Mouse (Mus musculus): ENCODE data around the gene Dazap1. TPM values are rescaled to one million over a fixed set of nuclear protein-coding genes. Genes with fewer than 3 reads are reported as not detected.

The Dazap1 gene
- total RNA-seq, 1 experiment: 154 TPM

GRCm38 (mm10) chr10:80304862-80305261, 43.6 kb downstream of the Dazap1 start:
- H3K4me3 ChIP-seq (ENCODE audit: insufficient read depth in 1 of 2, low read depth in 1 of 2, low read length in 2 of 2, poor library complexity in 1 of 2, severe bottlenecking in 1 of 2): peak overlapping the region; percentile 70 to 88

GRCm38 (mm10) chr10:80311560-80311959, 50.3 kb downstream of the Dazap1 start:
- peak overlapping the region; percentile 34 for H3K4me3 ChIP-seq (ENCODE audit: insufficient read depth in 1 of 2, low read depth in 1 of 2, low read length in 2 of 2, poor library complexity in 1 of 2, severe bottlenecking in 1 of 2)
- H3K36me3 ChIP-seq (ENCODE audit: control insufficient read depth, insufficient read depth, low read length, poor library complexity, severe bottlenecking): no peaks in the 10 kb centered on the region
- H3K9me3 ChIP-seq (ENCODE audit: control insufficient read depth, insufficient read depth, low read depth, low read length): no peaks in the 10 kb centered on the region
- no peak for TF ChIP-seq HCFC1 (IDR thresholded peaks at IDR 0.05; ENCODE audit: borderline replicate concordance, insufficient read depth, low read length)
- no peak for TF ChIP-seq MAFK (IDR thresholded peaks at IDR 0.05; ENCODE audit: insufficient read depth, low read depth, low read length)
- TF ChIP-seq ZC3H11A (IDR thresholded peaks at IDR 0.05; ENCODE audit: borderline replicate concordance, low read depth, low read length): no peak
- no peak for TF ChIP-seq CHD2 (IDR thresholded peaks at IDR 0.05; ENCODE audit: low read depth, low read length)
- TF ChIP-seq ZNF384 (IDR thresholded peaks at IDR 0.05; ENCODE audit: low read depth, low read length): no peak
- no peak for DNase-seq (ENCODE audit: low read depth, low spot score)
- 0 out of 2 replicates have a peak overlapping the region, but pooled peaks have one; percentile 5 for H3K9ac ChIP-seq (ENCODE audit: insufficient read depth, low read depth, low read length, poor library complexity, severe bottlenecking)
- peaks cover 0 to 24% of the 10 kb centered on the region in 2 experiments; a peak in 2 of 4 replicates for H3K4me1 ChIP-seq (ENCODE audit: control insufficient read depth in 2 of 2, insufficient read depth in 2 of 2, low read length in 2 of 2, poor library complexity in 1 of 2)
- in situ Hi-C loops (cut with MboI; ENCODE audit: low sequenced_read_pairs in 2 of 2, unreplicated experiment in 2 of 2): no loop called here
- no peak overlapping the region for H3K27ac ChIP-seq (ENCODE audit: insufficient read depth, low read depth, low read length, poor library complexity, severe bottlenecking)

More at GRCm38 (mm10) chr10:80304862-80305261, 43.6 kb downstream of the Dazap1 start:
- DNase-seq (ENCODE audit: low read depth, low spot score): peak; percentile 87
- H3K27ac ChIP-seq (ENCODE audit: insufficient read depth, low read depth, low read length, poor library complexity, severe bottlenecking): no peak overlapping the region
- H3K36me3 ChIP-seq (ENCODE audit: control insufficient read depth, insufficient read depth, low read length, poor library complexity, severe bottlenecking): no peaks in the 10 kb centered on the region
- TF ChIP-seq HCFC1 (IDR thresholded peaks at IDR 0.05; ENCODE audit: borderline replicate concordance, insufficient read depth, low read length) (peak; percentile 37; the same call in 1 of the 2 replicates), ZNF384 (IDR thresholded peaks at IDR 0.05; ENCODE audit: low read depth, low read length) (no peak)
- H3K9me3 ChIP-seq (ENCODE audit: control insufficient read depth, insufficient read depth, low read depth, low read length): no peaks in the 10 kb centered on the region
- H3K9ac ChIP-seq (ENCODE audit: insufficient read depth, low read depth, low read length, poor library complexity, severe bottlenecking): peak overlapping the region; percentile 42
- in situ Hi-C loops (cut with MboI; ENCODE audit: low sequenced_read_pairs in 2 of 2, unreplicated experiment in 2 of 2): no loop called here
- H3K4me1 ChIP-seq (ENCODE audit: control insufficient read depth in 2 of 2, insufficient read depth in 2 of 2, low read length in 2 of 2, poor library complexity in 1 of 2): no peaks in the 10 kb centered on the region

DNA sequence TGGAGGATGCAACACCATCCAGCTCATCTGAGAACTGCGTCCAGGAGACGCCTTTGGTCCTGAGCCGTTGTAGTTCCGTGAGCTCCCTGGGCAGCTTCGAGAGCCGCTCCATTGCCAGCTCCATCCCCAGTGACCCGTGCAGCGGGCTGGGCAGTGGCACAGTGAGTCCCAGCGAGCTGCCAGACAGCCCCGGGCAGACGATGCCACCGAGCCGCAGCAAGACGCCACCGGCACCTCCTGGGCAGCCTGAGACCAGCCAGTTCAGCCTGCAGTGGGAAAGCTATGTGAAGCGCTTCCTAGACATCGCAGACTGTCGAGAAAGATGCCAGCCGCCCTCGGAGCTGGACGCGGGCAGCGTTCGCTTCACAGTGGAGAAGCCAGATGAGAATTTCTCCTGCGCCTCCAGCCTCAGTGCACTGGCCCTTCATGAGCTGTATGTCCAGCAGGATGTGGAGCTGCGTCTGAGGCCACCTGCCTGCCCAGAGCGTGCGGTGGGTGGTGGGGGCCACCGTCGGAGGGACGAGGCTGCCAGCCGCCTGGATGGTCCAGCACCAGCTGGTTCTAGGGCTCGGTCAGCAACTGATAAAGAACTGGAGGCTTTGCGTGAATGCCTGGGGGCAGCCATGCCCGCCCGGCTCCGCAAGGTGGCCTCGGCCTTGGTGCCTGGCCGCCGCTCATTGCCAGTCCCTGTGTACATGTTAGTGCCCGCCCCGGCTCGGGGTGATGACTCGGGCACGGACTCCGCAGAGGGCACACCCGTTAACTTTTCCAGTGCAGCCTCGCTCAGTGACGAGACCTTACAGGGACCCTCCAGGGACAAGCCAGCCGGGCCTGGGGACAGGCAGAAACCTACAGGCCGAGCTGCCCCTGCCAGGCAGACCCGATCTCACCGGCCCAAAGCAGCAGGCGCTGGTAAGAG, 51.6 kb downstream of the Dazap1 start:
- Histone ChIP-seq H3K9ac (ENCODE audit: insufficient read depth, low read depth, low read length, poor library complexity, severe bottlenecking) (peak overlapping the region; percentile 2; the same call in 1 of the 2 replicates), H3K4me1 (ENCODE audit: control insufficient read depth in 2 of 2, insufficient read depth in 2 of 2, low read length in 2 of 2, poor library complexity in 1 of 2) (peaks cover 0 to 24% of the 10 kb centered on the region in 2 experiments; a peak in 2 of 4 replicates), H3K4me3 (ENCODE audit: insufficient read depth in 1 of 2, low read depth in 1 of 2, low read length in 2 of 2, poor library complexity in 1 of 2, severe bottlenecking in 1 of 2) (peak overlapping the region; percentile 44 to 49; a peak in 2 of 4 replicates), H3K36me3 (ENCODE audit: control insufficient read depth, insufficient read depth, low read length, poor library complexity, severe bottlenecking) (0 out of 2 replicates have a peak, but pooled peaks cover 3% of the 10 kb centered on the region), H3K9me3 (ENCODE audit: control insufficient read depth, insufficient read depth, low read depth, low read length) (no peaks in the 10 kb centered on the region), H3K27ac (ENCODE audit: insufficient read depth, low read depth, low read length, poor library complexity, severe bottlenecking) (no peak overlapping the region)
- DNase-seq (ENCODE audit: low read depth, low spot score): no peak
- in situ Hi-C loops (cut with MboI; ENCODE audit: low sequenced_read_pairs in 2 of 2, unreplicated experiment in 2 of 2): no loop called here
- no peak for TF ChIP-seq MAFK (IDR thresholded peaks at IDR 0.05; ENCODE audit: insufficient read depth, low read depth, low read length)
- no peak for TF ChIP-seq ZC3H11A (IDR thresholded peaks at IDR 0.05; ENCODE audit: borderline replicate concordance, low read depth, low read length)
- TF ChIP-seq HCFC1 (IDR thresholded peaks at IDR 0.05; ENCODE audit: borderline replicate concordance, insufficient read depth, low read length): no peak
- no peak for TF ChIP-seq ZNF384 (IDR thresholded peaks at IDR 0.05; ENCODE audit: low read depth, low read length)
- no peak for TF ChIP-seq CHD2 (IDR thresholded peaks at IDR 0.05; ENCODE audit: low read depth, low read length)

DNA sequence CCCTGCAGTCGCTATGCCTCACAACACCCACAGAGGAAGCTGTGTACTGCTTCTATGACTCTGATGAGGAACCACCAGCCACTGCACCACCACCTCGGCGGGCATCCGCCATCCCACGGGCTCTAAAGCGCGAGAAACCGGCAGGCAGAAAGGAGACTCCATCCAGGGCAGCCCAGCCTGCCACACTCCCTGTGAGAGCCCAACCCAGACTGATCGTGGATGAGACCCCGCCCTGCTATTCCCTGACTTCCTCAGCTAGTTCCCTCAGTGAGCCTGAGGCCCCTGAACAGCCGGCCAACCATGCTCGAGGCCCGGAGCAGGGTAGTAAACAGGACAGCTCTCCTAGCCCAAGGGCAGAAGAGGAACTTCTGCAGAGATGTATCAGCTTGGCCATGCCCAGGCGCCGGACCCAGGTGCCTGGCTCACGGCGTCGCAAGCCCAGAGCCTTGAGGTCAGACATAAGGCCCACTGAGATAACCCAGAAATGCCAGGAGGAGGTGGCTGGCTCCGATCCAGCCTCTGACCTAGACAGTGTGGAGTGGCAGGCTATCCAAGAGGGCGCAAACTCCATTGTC, 52.4 kb downstream of the Dazap1 start:
- no peak for DNase-seq (ENCODE audit: low read depth, low spot score)
- no peak overlapping the region for H3K27ac ChIP-seq (ENCODE audit: insufficient read depth, low read depth, low read length, poor library complexity, severe bottlenecking)
- H3K4me1 ChIP-seq (ENCODE audit: control insufficient read depth in 2 of 2, insufficient read depth in 2 of 2, low read length in 2 of 2, poor library complexity in 1 of 2): peaks cover 0 to 24% of the 10 kb centered on the region in 2 experiments; a peak in 2 of 4 replicates
- no peak overlapping the region for H3K9ac ChIP-seq (ENCODE audit: insufficient read depth, low read depth, low read length, poor library complexity, severe bottlenecking)
- in situ Hi-C loops (cut with MboI; ENCODE audit: low sequenced_read_pairs in 2 of 2, unreplicated experiment in 2 of 2): no loop called here
- no peaks in the 10 kb centered on the region for H3K9me3 ChIP-seq (ENCODE audit: control insufficient read depth, insufficient read depth, low read depth, low read length)
- TF ChIP-seq ZNF384 (IDR thresholded peaks at IDR 0.05; ENCODE audit: low read depth, low read length): no peak
- no peak for TF ChIP-seq MAFK (IDR thresholded peaks at IDR 0.05; ENCODE audit: insufficient read depth, low read depth, low read length)
- H3K4me3 ChIP-seq (ENCODE audit: insufficient read depth in 1 of 2, low read depth in 1 of 2, low read length in 2 of 2, poor library complexity in 1 of 2, severe bottlenecking in 1 of 2): peak overlapping the region; percentile 44 to 49; a peak in 2 of 4 replicates
- 0 out of 2 replicates have a peak, but pooled peaks cover 3% of the 10 kb centered on the region for H3K36me3 ChIP-seq (ENCODE audit: control insufficient read depth, insufficient read depth, low read length, poor library complexity, severe bottlenecking)

Data from ES-E14 (cell line).